Mouse (Mus musculus) lung, postnatal 10 days (tissue): ENCODE data around the gene Cacng3.

Experiments
- DNase-seq: peaks from one replicate; pipeline ENCODE4 v3.0.0; 2021

Gene Cacng3

GRCm38 (mm10) chr7:122670442-122670872 lies at the start of gene Cacng3:
TSS of gene Cacng3 (plus strand) at chr7:122670492.
- no peak for DNase-seq

- DNase-seq, result no peak
Observed at GRCm38 (mm10) chr7:122622125-122622774, 48.0 kb upstream of the Cacng3 start.

GRCm38 (mm10) chr7:122623753-122624152 lies 46.5 kb upstream of the Cacng3 start:
- no peak for DNase-seq

GRCm38 (mm10) chr7:122628050-122628449 lies 42.2 kb upstream of the Cacng3 start:
- peak; percentile 11 for DNase-seq

GRCm38 (mm10) chr7:122630386-122630785 lies 39.9 kb upstream of the Cacng3 start:
- DNase-seq, result no peak

GRCm38 (mm10) chr7:122631151-122631550 lies 39.1 kb upstream of the Cacng3 start:
- no peak for DNase-seq

- no peak for DNase-seq
Observed at GRCm38 (mm10) chr7:122632946-122633345, 37.3 kb upstream of the Cacng3 start.

- peak; percentile 8 for DNase-seq
Observed at GRCm38 (mm10) chr7:122633463-122633862, 36.8 kb upstream of the Cacng3 start.

- DNase-seq, result no peak
Observed at GRCm38 (mm10) chr7:122643676-122644075, 26.6 kb upstream of the Cacng3 start.

GRCm38 (mm10) chr7:122649306-122649705 lies 21.0 kb upstream of the Cacng3 start:
- DNase-seq, result no peak

GRCm38 (mm10) chr7:122652523-122652922 lies 17.8 kb upstream of the Cacng3 start:
- no peak for DNase-seq

GRCm38 (mm10) chr7:122656671-122657070 lies 13.6 kb upstream of the Cacng3 start:
- no peak for DNase-seq

- DNase-seq, result no peak
Observed at GRCm38 (mm10) chr7:122657423-122658126, 12.7 kb upstream of the Cacng3 start.

- no peak for DNase-seq
Observed at GRCm38 (mm10) chr7:122665311-122666049, 4.8 kb upstream of the Cacng3 start.

GRCm38 (mm10) chr7:122667903-122668302 lies 2.4 kb upstream of the Cacng3 start:
- DNase-seq, result peak; percentile 27

GRCm38 (mm10) chr7:122670873-122671641 lies 765 bp downstream of the Cacng3 start:
- peak; percentile 95 for DNase-seq

GRCm38 (mm10) chr7:122672981-122673380 lies 2.7 kb downstream of the Cacng3 start:
- no peak for DNase-seq

GRCm38 (mm10) chr7:122675207-122675606 lies 4.9 kb downstream of the Cacng3 start:
- no peak for DNase-seq

- DNase-seq, result peak; percentile 73
Observed at GRCm38 (mm10) chr7:122701751-122702150, 31.5 kb downstream of the Cacng3 start.

GRCm38 (mm10) chr7:122702443-122702842 lies 32.2 kb downstream of the Cacng3 start:
- DNase-seq, result no peak

- no peak for DNase-seq
Observed at GRCm38 (mm10) chr7:122706736-122707135, 36.4 kb downstream of the Cacng3 start.

GRCm38 (mm10) chr7:122716299-122716698 lies 46.0 kb downstream of the Cacng3 start:
- DNase-seq, result no peak

GRCm38 (mm10) chr7:122718540-122718939 lies 48.2 kb downstream of the Cacng3 start:
- DNase-seq, result no peak
